Mouse (Mus musculus) Patski (cell line): ENCODE results near the gene 1700029P11Rik. TPM values are rescaled to one million over a fixed set of nuclear protein-coding genes. Genes with fewer than 3 reads are reported as not detected.

Source experiments
- ATAC-seq: fragments of 100-300 bp; one replicate; pipeline ENCODE4 v1.8.0; 2021
- CTCF ChIA-PET: fragments of 350-600 bp; sonication (Branson Sonifier 250); formaldehyde crosslinking; loops from one replicate; lab custom pipeline; 2022; ENCODE audit warnings: inconsistent platforms; lab: Charles Lee
- POLR2A ChIA-PET: fragments of 350-600 bp; sonication (Branson Sonifier 250); formaldehyde crosslinking; loops from one replicate; lab custom pipeline; 2022; ENCODE audit warnings: antibody characterized with exemption, inconsistent platforms; lab: Charles Lee
- DNase-seq: peaks from one replicate; pipeline ENCODE4 v3.0.0-alpha.2; 2011; ENCODE audit warnings: low read depth, low spot score
- H3K27me3 ChIP-seq: fragments of 371-371 bp; one replicate; pipeline ENCODE4 v1.5.1; 2021
- CTCF ChIP-seq: fragments of 100-300 bp; IDR thresholded peaks from one replicate; pipeline ENCODE4 v1.5.1; 2021
- in situ Hi-C: fragments of 300-500 bp; cut with MboI; formaldehyde crosslinking; loops from 3 replicates; pipeline ENCODE4 v1.11.1; 2018; ENCODE audit warnings: low pct_unique_long_range_greater_than_20kb, mixed read lengths
- polyA plus RNA-seq: library from polyadenylated mRNA; unstranded; gene quantifications from one replicate; pipeline ENCODE4 v1.2.3, GENCODE M21; 2021

1700029P11Rik gene
- polyA plus RNA-seq = not detected

DNA sequence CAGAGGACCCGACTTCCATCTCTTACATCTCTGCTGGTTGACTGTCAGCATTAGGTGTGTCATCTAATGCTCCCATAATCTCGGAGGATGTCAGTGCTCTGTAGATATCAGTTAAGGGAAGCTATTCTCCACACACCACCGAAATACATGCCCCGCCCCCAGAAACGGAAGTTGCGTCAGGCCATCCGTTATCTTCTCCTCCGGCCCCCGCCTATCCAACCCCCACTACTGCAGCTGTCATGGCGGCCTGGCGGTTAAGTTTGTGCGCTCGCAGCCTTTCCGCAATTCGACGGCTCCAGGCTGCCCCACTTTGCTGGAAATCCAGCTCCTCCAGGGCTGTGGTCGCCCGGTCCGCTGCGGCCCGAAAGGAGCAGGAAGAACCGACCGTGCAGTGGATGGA is at the start of gene 1700029P11Rik:
Gene 1700029P11Rik (plus strand): TSS at position 220 of the 400 bp plus-strand sequence.
- in situ Hi-C loops = no loop called here
- POLR2A ChIA-PET = no interaction called here
- no peaks in the 10 kb centered on the region for H3K27me3 ChIP-seq
- CTCF ChIA-PET = interaction anchor here (1.3 kb wide), 1 partner anchor 24 kb away, joined by 3 read pairs; no protein-coding TSS in a partner anchor
- no peak for DNase-seq
- ATAC-seq = no peak
- TF ChIP-seq CTCF = no peak

DNA sequence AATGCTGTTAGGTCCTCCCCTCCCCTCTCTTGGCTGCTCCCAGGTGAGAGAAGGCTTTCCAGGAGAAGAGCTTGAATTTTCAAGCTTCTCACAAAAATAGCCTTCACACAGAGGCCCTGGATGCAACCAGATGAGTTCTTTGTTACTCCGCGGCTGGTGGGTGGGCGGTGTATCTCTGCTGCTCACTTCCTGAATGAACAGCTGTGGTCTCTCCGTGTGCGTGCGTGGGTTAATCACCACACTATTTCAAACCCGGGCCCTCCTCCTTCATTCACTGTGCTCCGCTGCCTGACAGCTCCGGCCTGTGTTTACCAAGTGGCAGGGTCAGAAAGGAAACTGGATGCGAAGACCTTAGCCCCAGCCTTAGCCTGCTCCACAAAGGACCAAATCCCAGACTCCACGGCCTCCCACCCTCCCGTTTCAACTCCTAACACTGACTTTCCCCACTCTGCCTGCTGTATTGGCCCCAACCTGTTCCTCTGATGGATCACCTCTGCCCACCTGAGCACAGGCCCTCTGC is 47.3 kb upstream of the 1700029P11Rik start:
- ChIA-PET CTCF (interaction anchor here (1.1 to 1.4 kb wide), 2 partner anchors 24 to 27 kb away, joined by 4 read pairs; partner anchors contain the start of gene Pmm1), POLR2A (no interaction called here)
- in situ Hi-C loops = no loop called here
- ATAC-seq (no peak), DNase-seq (no peak)
- no peaks in the 10 kb centered on the region for H3K27me3 ChIP-seq
- TF ChIP-seq CTCF = no peak

- no peak for TF ChIP-seq CTCF
- DNase-seq (no peak), ATAC-seq (no peak)
- no peaks in the 10 kb centered on the region for H3K27me3 ChIP-seq
- CTCF ChIA-PET = no interaction called here
- in situ Hi-C loops = no loop called here
- POLR2A ChIA-PET = no interaction called here
These were observed 46.4 kb upstream of the 1700029P11Rik start for GRCm38 (mm10) chr15:81933986-81934385.

DNA sequence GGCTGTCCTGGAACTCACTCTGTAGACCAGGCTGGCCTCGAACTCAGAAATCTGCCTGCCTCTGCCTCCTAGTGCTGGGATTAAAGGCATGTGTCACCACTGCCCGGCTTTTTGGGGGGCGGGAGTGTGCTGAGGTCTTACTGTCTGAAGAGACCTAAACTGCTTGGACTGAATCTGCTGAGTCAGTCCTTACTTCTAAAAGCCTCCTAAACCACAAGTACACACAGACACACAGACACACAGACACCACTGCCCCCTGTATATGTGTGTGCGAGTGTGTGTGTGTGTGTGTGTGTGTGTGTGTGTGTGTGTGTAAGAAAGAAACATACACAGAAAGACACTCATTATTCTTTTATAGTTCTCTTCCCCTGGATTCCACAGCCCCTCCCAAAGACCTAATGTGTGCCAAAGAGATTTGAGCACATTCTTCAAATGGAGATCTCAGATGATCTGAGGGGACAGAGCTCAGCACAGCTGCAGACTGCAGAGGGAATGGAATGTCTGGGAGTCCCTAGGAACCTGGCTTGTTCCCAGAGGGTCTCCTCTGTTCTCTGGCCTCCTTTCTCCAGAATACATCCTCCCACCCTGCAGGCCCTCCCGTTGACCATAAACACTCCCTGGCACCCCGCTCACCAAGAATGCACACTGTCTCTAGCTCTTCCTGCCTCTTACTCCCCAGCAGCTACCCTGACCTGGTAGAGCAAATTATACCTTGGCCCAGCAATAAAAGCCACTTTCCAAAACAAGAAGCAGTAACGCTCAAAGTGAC is 44.3 kb upstream of the 1700029P11Rik start:
- POLR2A ChIA-PET = interaction anchor here (0.6 kb wide), 1 partner anchor 104 kb away, joined by 3 read pairs; no protein-coding TSS in a partner anchor
- DNase-seq (no peak), ATAC-seq (peak; percentile 5)
- no peak for TF ChIP-seq CTCF
- in situ Hi-C loops = no loop called here
- CTCF ChIA-PET = interaction anchor here (1.2 to 2.1 kb wide), 5 partner anchors 8 to 20 kb away, joined by 3 to 9 read pairs (median 7); partner anchors contain the start of gene Polr3h
- no peaks in the 10 kb centered on the region for H3K27me3 ChIP-seq

DNA sequence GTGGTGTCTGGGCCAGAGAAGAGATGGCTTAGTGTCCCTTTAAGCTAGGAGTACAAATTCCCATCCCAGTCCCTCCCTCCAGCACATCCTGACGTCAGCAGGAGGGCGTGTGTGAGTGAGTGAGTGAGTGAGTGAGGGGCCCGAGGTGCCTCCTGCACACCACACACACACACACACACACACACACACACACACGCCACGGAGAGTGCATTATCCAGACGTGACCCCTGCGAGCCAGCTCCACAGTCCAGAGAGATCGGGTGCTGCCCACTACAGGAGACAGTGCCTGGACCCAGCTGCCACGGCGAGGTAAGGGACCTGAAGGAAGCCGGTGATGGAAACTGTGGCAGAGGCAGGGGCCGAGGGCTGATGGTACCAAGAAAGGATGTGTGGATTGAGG is 43.7 kb upstream of the 1700029P11Rik start, which contains the start of gene Csdc2:
Gene Csdc2 (plus strand): TSS at position 81 of the 400 bp plus-strand sequence.
- in situ Hi-C loops = no loop called here
- TF ChIP-seq CTCF = no peak
- DNase-seq (no peak), ATAC-seq (peak; percentile 61)
- POLR2A ChIA-PET = interaction anchor here (0.6 kb wide), 2 partner anchors 11 to 105 kb away, joined by 3 read pairs; no protein-coding TSS in a partner anchor
- CTCF ChIA-PET = interaction anchor here (1.2 to 2.1 kb wide), 6 partner anchors 9 to 24 kb away, joined by 3 to 9 read pairs (median 6); partner anchors contain the start of genes Pmm1 and Polr3h
- no peaks in the 10 kb centered on the region for H3K27me3 ChIP-seq

GRCm38 (mm10) chr15:81937098-81937972 is 43.0 kb upstream of the 1700029P11Rik start:
- ChIA-PET POLR2A (interaction anchor here (0.6 to 1.2 kb wide), 4 partner anchors 10 to 90 kb away, joined by 3 to 5 read pairs (median 4); no protein-coding TSS in a partner anchor), CTCF (interaction anchor here (1.2 to 2.1 kb wide), 8 partner anchors 9 to 59 kb away, joined by 3 to 9 read pairs (median 6); partner anchors contain the start of genes Pmm1 and Polr3h)
- no peak for TF ChIP-seq CTCF
- in situ Hi-C loops = no loop called here
- DNase-seq (no peak), ATAC-seq (no peak)
- H3K27me3 ChIP-seq = no peaks in the 10 kb centered on the region

- no peak for ATAC-seq
- ChIA-PET CTCF (interaction anchor here (0.8 to 2.1 kb wide), 10 partner anchors 10 to 77 kb away, joined by 3 to 12 read pairs (median 5); partner anchors contain the start of gene Pmm1), POLR2A (interaction anchor here (1.0 to 1.2 kb wide), 3 partner anchors 77 to 91 kb away, joined by 4 to 5 read pairs (median 5); no protein-coding TSS in a partner anchor)
- TF ChIP-seq CTCF = no peak
- no peak for DNase-seq
- in situ Hi-C loops = no loop called here
- no peaks in the 10 kb centered on the region for H3K27me3 ChIP-seq
These were observed 42.1 kb upstream of the 1700029P11Rik start for GRCm38 (mm10) chr15:81938246-81938645.

DNA sequence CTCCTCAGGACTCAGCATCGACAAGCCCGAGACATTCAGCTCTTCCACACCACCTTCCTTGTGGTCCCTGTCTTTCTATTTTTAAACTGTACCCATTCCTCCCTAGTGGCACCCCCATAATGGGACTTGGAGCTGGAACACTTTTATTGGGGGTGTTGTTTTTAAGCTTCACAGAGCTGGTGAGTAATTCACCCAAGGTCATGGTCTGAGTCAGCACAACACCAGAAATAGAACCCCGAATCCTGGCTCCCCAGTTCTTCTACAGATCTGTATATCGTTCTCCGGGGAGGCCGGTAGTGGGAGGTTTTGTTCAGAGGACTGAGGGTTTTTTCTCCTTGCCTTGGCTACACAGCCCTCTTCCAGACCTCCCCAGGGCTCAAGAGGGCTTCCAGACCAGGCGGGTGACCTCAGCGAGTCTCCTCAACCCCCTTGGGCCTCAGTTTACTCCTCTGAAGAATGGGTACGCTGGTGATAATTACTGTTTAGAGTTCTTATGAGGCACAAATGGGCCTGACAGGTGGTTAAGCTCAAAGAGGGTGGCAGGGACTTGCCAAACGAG is 41.1 kb upstream of the 1700029P11Rik start:
- POLR2A ChIA-PET = interaction anchor here (1.0 kb wide), 1 partner anchor 81 kb away, joined by 5 read pairs; no protein-coding TSS in a partner anchor
- DNase-seq (no peak), ATAC-seq (no peak)
- no peaks in the 10 kb centered on the region for H3K27me3 ChIP-seq
- TF ChIP-seq CTCF = no peak
- CTCF ChIA-PET = interaction anchor here (0.8 to 2.1 kb wide), 8 partner anchors 9 to 76 kb away, joined by 3 to 12 read pairs (median 4); no protein-coding TSS in a partner anchor
- in situ Hi-C loops = no loop called here

DNA sequence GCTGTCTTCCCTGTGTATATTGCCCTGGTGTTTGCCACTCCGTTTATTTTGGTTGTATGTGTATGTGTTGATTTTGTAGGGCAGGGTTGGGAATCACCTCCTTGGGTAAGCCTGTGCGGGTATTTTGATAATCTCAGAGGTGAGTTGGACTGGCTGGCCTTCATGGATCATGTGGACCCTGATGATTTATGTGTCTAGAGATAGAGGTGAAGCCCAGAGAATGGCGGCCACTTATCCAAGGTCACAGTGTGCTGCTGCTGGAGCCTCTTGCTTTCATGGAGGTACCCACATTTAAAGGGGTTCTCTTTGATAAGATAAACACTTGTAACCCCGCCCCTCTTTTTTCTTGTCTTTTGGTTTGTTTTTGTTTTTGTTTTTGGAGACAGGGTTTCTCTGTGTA is 40.6 kb upstream of the 1700029P11Rik start:
- H3K27me3 ChIP-seq = no peaks in the 10 kb centered on the region
- in situ Hi-C loops = no loop called here
- DNase-seq (no peak), ATAC-seq (no peak)
- ChIA-PET CTCF (interaction anchor here (1.2 to 1.7 kb wide), 3 partner anchors 9 to 20 kb away, joined by 5 to 12 read pairs (median 6); no protein-coding TSS in a partner anchor), POLR2A (no interaction called here)
- TF ChIP-seq CTCF = no peak
